Mouse (Mus musculus) CD4-positive, CD25-positive, alpha-beta regulatory T cell, adult 4 months (primary cell): ENCODE measurements around the gene Rnd1. TPM values are rescaled to one million over a fixed set of nuclear protein-coding genes. Genes with fewer than 3 reads are reported as not detected.

Experiments used
- ATAC-seq: one replicate; pipeline ENCODE4 v1.8.0; 2017
- polyA plus RNA-seq, 2 experiments: library from polyadenylated mRNA; unstranded; fragments of 100-300 nt; shearing (Covaris generic); gene quantifications; one replicate each; pipeline ENCODE4 v1.2.1; 2017

The Rnd1 gene
- polyA plus RNA-seq, 2 experiments from 2014 or later: 0.35 to 1.9 TPM

DNA sequence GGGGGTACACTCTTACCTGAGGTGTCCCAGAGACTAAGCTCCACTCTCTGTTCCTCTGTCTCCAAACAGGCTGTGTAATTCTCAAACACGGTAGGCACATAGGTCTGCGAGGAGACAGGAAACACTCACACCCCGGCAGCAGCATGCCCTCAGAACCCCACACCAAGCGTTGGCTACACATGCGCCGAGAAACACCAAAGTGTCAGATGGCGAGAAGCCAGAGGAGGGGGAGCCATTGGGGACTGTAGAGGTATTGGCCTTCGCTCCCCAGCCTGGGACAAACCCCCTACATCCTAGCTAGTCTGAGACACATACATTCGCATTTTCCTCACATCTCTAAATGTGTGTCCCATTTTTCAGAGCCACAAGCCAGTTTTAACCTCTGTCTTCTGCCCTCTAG is 790 bp downstream of the Rnd1 start:
- peak; percentile 32 for ATAC-seq

DNA sequence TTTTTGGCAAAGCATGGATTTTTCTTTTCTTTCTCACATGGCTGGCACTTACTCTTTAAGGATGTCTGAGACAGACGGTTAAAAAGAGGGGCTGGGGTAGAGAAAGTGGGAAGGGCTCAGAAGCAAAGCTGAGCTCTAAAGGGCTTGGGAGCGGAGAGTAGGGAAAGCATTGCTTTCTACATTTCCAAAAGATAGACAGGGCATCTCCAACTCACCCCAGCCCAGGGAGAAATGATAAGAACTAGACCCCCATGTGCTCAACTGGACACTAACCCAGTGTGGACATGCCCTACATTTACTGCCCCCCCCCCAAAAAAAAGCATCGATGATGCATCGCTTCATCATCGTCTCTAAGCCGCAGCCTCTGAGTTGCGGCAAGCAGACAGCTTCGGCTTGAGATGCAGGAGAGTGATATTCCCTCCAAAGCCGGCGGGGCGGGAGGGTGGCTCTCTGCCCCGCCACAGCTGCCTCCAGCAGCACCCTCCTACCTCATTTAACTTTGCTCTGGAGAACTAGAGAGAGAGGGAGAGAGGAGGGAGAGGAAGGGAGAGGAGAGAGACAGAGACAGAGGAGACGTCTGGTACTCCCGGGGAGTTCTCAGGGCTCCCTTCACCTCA is 1.5 kb downstream of the Rnd1 start:
- ATAC-seq: no peak

- ATAC-seq: no peak
Observed at GRCm38 (mm10) chr15:98674994-98675545, 2.2 kb downstream of the Rnd1 start.

DNA sequence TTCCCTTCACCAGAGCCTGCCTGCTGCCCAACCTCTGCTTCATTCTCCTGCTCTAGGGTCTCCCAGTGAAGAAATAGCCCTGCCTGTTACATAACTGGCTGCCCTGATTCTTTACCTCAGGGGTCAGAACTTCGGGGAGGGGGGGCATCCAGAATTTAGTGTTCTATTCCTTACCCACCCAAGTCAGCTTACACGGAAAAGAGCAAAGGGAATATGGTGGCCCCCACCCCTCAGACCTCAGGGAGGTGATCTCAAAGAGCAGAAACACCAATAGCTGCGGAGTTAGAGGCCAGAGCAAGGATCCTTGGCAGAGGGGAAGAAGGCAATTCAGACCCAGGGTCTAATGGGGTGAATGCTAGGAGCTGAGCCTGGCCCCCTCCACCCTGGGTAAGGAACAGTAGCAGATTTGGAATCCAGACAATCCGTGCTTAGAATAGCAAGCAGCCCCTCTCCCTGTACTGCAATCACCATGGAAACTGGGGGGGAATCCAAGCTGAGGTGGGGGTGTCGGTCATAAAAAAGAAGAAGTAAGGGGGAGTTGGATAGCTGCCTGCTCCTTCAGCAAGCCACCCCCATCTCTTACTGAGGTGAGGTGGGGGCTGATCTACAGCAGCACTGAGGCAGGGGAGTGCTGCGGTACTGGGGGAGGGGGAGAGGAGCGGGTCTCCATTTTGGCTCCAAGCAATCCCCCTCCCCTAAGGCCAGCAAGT is 2.8 kb downstream of the Rnd1 start:
- no peak for ATAC-seq

DNA sequence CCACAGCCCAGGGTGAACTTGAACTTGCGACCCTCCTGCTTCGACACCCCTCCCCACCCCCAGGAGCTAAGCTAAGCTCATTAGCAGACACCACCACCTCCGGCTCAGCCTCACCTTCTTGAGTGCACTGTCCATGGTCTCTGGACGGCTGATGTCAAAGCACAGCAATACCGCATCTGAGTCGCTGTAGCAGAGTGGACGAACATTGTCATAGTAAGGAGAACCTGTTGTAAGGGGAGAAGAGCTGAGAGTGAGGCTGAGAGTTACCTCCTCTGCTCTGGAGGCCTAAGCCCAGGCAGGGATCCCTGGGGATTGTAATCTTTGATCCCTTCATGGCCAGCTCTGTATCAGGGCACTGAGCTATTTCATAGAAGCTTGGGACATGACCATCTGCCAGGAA is 3.5 kb downstream of the Rnd1 start:
- no peak for ATAC-seq

GRCm38 (mm10) chr15:98672592-98672991 is 4.7 kb downstream of the Rnd1 start:
- no peak for ATAC-seq

- ATAC-seq: no peak
Observed at GRCm38 (mm10) chr15:98664042-98664907, 13.0 kb downstream of the Rnd1 start.

DNA sequence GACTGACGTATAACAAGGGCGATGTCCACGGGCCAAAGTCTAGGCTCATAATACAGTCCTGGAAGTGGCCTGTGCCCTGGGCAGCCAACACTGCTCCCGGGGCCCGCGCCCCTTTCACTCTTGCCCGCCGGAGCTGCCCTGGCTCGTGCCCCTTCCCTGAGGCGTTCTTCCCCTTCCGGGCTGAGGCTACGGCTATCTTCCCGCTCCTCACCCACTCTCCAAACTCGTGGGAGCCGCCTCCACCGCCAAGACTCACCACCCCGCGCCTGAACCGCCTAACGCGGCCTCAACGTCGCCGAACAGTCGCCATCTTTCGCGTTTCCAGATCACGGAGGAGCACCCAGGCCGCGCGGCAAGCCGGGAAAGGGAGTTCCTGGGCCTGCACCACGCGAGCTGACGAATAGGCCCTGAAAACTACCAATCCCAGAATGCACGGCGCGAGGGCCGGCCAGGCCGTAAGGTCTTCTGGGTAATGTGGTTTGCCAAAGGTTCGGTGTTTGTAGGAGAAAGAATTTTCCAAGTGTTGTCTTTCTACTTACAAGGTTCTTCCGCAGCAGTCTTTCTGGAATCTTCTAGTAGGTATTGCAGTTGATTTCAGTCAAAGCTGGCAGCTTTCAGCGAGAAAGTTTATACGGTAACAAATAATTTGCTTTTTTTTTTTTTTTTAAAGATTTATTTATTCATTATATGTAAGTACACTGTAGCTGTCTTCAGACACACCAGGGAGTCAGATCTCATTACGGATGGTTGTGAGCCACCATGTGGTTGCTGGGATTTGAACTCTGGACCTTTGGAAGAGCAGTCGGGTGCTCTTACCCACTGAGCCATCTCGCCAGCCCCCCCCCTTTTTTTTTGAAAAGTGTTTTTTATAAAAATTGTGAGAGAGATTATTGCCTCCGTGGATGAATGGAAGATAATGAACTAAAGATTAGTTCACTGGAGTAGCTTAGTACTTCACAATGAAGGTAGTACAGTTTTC is 14.4 kb downstream of the Rnd1 start, which contains the start of gene Ddx23:
Gene Ddx23 (minus strand): TSS at position 328 of the 979 bp plus-strand sequence.
- ATAC-seq: peak; percentile 95

DNA sequence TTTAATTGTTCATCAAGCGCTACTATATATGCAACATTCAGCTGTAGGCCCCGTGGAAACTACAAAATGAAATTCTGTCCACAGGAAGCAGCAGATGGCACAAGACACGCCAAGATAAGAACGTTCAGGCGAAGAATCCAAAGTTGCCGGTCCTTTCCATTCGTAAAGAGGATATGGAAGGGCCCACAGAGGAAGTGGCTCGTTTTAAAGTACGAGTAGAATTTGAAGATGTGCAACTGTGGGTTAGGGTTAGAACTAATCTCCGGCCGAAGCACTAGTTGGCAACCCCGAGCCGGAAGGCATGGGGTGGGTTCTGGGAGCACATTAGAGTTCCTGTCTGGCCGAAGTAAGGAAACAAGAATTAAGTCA is 15.1 kb downstream of the Rnd1 start:
- ATAC-seq: peak; percentile 63

GRCm38 (mm10) chr15:98656982-98657751 is 20.1 kb downstream of the Rnd1 start:
- ATAC-seq: no peak

GRCm38 (mm10) chr15:98652174-98652573 is 25.1 kb downstream of the Rnd1 start:
- ATAC-seq: no peak

- no peak for ATAC-seq
Observed at GRCm38 (mm10) chr15:98651431-98651830, 25.8 kb downstream of the Rnd1 start.

DNA sequence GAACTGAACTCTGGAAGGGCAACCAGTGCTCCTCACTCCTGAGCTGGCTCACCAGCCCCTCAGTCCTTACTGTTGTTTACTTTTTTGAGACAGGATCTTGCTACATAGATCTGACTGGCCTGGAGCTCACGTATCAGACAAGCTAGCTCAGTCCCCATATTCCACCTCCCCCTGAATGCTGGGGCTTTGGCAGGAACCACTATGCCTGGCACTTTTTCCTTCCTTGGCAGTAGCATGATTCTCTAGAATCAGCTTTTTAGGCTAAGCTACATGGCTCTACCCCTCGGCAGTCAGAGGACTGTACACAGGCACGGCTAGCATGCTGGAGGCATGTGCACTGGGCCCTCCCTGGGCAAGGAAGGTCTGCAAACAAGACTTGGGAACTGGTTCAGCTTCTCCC is 29.2 kb downstream of the Rnd1 start:
- no peak for ATAC-seq

DNA sequence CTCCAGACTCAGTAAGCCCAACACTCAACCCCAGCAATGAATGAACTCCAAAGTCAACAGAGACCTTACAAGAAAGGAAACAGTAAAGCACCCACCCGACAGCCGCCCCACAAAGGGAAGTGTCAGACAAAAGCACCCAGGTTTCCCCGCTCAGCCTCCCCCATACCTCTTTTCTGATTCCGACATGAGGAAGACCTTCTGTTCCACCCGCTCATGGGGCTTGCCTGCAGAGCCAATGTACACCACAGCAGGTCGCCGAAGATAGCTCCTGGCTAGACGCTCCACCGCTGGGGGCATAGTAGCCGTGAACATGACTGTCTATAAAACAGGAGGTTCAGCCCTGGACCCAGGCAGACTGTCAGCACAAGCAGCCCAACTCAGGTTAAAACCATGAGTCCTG is 30.0 kb downstream of the Rnd1 start:
- ATAC-seq: no peak

DNA sequence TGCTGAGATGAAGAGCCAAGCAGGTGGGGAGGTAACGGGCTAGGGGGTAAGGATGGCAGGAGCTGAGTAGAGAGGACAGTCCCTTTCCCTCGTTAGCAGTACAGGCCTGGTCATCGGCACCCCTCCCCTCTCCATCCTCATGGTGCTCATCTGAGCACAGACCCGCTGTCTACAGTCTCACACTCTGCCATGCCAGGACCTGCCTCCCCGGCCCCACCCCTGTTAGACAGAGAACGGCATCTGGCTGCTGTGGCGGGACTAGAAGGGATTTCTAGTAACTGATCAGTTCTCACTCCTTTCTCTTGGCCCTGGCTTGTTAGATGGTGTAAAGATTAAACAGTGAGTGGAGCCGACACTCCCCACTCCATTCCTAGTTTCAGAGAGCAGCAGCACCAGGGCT is 30.5 kb downstream of the Rnd1 start:
- no peak for ATAC-seq

DNA sequence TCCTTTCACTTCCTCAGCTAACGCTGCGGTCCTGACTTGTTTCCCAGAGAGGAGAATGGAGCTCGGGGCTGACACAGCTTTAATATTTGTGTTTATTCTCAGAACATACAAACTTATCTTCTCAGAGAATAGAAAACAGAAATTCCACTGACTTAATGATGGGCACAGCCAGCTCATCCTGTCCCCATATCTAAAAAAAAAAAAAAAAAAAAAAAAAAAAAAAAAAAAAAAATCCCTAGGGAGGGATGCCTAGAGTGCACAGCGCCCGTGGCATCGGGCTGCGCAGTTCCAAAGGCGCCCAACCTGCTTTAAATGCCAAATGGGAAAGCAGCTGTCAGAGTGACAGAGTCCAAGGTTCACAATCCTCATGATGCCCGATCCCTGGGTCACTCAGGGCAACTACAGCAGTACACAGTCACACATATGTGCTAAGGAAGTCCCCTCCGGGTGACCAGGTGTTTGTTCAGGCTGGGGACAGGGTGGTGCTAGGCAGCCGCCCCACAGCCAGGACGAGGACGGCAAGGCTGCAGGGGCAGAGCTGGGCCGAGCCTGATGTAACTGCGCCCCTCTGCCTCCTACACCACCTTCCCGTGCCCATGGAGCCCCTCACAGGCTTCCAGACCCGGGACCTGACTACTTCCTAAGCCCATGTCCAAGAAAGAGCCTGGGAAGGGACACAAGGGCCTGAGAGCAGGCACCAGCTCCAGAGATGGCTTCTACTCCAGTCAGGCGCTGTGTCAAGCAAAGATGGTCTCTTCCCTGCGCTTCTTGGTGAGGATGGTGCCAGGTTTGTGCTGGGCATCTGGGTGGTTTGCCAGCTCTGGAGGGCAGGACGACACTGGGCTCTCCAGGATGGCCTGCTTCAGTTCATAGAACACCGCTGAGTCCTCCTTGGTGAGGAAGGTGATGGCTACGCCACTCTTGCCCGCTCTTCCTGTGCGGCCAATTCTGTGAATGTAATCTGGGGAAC is 31.9 kb downstream of the Rnd1 start:
- ATAC-seq: no peak

GRCm38 (mm10) chr15:98644406-98644805 is 32.9 kb downstream of the Rnd1 start:
- no peak for ATAC-seq

- ATAC-seq: no peak
Observed at GRCm38 (mm10) chr15:98640157-98640556, 37.1 kb downstream of the Rnd1 start.

DNA sequence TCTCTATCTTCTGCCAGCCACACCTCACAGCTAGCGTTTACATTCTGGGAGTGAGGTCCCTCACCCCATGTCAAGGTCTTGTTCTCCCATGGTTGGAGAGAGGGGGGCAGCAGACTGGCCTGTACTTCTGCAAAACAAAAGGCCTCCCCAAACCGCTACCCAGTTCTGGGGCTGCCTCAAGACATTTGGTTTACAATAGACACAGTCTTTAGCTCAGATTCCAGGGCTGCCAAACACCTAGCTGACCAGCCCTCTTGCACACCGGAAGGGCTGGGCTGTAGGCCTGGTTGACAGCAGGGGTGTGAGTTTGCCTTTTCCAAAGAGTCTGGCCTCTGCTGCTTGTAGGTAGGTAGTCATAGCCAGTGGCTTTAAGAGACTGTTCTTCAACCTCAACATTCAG is 40.1 kb downstream of the Rnd1 start:
- no peak for ATAC-seq

DNA sequence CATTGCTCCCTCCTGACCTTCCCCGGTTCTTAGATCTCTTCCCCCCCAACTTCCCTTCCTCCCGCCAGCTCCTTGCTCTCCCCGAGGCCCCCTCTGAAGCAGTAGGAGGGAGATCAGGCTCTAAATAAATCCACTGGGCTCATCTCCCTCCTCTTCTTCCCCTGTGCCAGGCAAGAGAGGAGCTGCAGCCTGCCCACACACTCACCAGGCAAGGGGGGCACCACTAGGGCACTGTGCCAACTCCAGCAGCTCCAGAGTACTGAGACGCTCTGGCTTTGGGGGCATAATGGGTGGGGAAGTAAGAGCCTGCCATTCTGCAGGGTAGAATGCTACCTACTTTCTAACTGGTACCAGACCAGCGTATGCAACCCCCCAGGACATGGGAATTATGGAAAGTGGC is 40.7 kb downstream of the Rnd1 start:
- ATAC-seq: no peak
